Mouse (Mus musculus) kidney, embryonic 16.5 days (tissue): ENCODE measurements around the gene Rb1. TPM values are rescaled to one million over a fixed set of nuclear protein-coding genes. Genes with fewer than 3 reads are reported as not detected.

Experiments
- ATAC-seq: fragments of 200-750 bp; cut with Nextera tagmentation; 2 replicates; pipeline ENCODE4 v1.8.0; 2017; ENCODE audit warnings: moderate TSS enrichment; ENCODE audit not compliant: low FRiP score, low TSS enrichment
- H3K27ac ChIP-seq: fragments of 300-500 bp; sonication (generic); 2 replicates; pipeline ENCODE4 v1.5.1; 2014; ENCODE audit warnings: low read length
- H3K27me3 ChIP-seq: fragments of 300-500 bp; sonication (generic); 2 replicates; pipeline ENCODE4 v1.6.1; 2014; ENCODE audit warnings: low read length, control low read depth, mixed read lengths; ENCODE audit not compliant: insufficient read depth
- H3K36me3 ChIP-seq: fragments of 300-500 bp; sonication (generic); 2 replicates; pipeline ENCODE4 v1.6.1; 2014; ENCODE audit warnings: low read length, control low read depth, mixed read lengths; ENCODE audit not compliant: insufficient read depth
- H3K4me1 ChIP-seq: fragments of 300-500 bp; sonication (generic); 2 replicates; pipeline ENCODE4 v1.6.1; 2014; ENCODE audit warnings: low read length, control low read depth, mixed read lengths; ENCODE audit not compliant: insufficient read depth
- H3K4me2 ChIP-seq: fragments of 300-500 bp; sonication (generic); replicated peaks from 2 replicates; pipeline ENCODE4 v1.6.1; 2014; ENCODE audit warnings: low read depth, low read length
- H3K4me3 ChIP-seq: fragments of 300-500 bp; sonication (generic); 2 replicates; pipeline ENCODE4 v1.5.1; 2014; ENCODE audit warnings: mild to moderate bottlenecking, low read length
- H3K9ac ChIP-seq: fragments of 300-500 bp; sonication (generic); replicated peaks from 2 replicates; pipeline ENCODE4 v1.6.1; 2014; ENCODE audit warnings: low read length
- H3K9me3 ChIP-seq: fragments of 300-500 bp; sonication (generic); 2 replicates; pipeline ENCODE4 v1.6.1; 2016; ENCODE audit warnings: low read length, control low read depth
- whole genome bisulfite sequencing: fragments of 180-500 bp; shearing (Covaris S2); extraction: QIAGEN DNeasy Blood & Tissue Kit; methylation state at CpG from one replicate; pipeline ENCODE4 v1.1.7; 2014; 5-methylcytosine and 5-hydroxymethylcytosine counted together
- polyA plus RNA-seq: library from polyadenylated mRNA; unstranded; fragments of >200 nt; fragmentation: Nextera tagmentation; extraction: Ambion mirVana; gene quantifications from 2 replicates; pipeline ENCODE4 v1.2.1, GENCODE M21; 2015

Gene Rb1
- polyA plus RNA-seq, 1 experiment from 2014 or later, result 28.1 TPM

DNA sequence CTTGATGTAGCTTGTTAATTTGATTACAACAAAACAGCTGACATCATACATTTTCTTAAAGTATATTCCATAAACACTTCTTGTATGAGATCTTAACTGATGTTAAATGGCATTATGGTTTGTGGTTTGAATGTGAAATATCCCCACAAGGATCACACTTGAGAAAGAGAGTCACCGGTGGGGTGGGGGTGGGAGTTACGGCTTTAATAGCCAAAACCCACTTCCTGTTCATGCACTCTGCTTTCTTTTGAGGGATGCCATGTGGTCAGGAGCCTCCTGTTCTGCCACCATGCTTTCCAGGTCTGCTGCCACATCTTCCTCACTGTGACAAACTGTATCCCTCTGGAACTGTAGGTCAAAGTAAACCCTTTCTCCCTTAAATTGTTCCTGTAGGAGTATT lies 35.7 kb downstream of the Rb1 start:
- Histone ChIP-seq H3K27ac (no peak overlapping the region), H3K27me3 (no peaks in the 10 kb centered on the region), H3K9ac (no peak overlapping the region), H3K4me3 (no peak overlapping the region), H3K4me2 (no peak overlapping the region), H3K4me1 (no peaks in the 10 kb centered on the region), H3K9me3 (no peaks in the 10 kb centered on the region), H3K36me3 (peaks cover 3% of the 10 kb centered on the region; the same call in 1 of the 2 replicates)
- ATAC-seq, result no peak
- 84% methylated on average over 2 of the region's 2 CpGs for WGBS

DNA sequence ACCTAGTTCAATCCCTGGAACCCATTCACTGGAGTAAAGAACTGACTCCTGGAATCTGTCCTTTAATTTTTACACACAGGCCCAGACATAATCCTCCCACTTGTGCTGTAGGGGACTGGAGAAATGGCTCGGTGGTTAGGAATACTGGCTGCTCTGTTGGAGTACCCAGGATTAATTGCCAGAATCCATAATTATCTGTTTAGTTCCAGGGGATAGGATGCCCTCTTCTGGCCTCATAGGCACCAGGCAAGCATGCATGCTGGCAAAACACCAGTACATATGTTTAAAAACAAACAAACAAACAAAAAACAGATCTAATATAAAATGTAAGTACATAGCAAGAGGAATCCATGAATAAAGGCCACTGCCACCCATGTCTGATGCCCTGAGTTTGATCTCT lies 44.6 kb downstream of the Rb1 start:
- no peaks in the 10 kb centered on the region for H3K4me1 ChIP-seq
- H3K9me3 ChIP-seq, result no peaks in the 10 kb centered on the region
- no peak for ATAC-seq
- 11% methylated on average over 1 of the region's 1 CpGs for WGBS
- no peaks in the 10 kb centered on the region for H3K36me3 ChIP-seq
- H3K27me3 ChIP-seq, result no peaks in the 10 kb centered on the region
- H3K9ac ChIP-seq, result no peak overlapping the region
- H3K4me3 ChIP-seq, result no peak overlapping the region
- H3K4me2 ChIP-seq, result no peak overlapping the region
- H3K27ac ChIP-seq, result no peak overlapping the region

DNA sequence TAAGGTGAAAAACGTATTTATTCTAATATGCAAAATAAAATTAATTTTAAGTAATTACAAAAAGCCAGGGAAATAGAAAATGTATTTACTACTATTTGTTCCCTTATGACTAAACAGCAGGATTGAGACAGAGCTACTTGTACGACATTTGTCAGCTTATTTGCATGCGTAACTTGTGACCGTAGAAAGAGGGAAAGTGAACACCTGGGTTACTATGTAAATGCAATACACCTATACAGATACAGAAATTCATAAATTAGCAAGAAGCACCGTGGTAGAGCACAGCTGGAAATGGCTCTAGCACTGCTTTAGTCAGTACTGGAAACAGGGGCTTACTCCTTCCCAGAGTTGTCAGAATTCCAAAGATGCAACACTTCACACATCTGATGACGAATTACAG lies 46.5 kb downstream of the Rb1 start:
- no peak for ATAC-seq
- Histone ChIP-seq H3K4me2 (no peak overlapping the region), H3K27me3 (no peaks in the 10 kb centered on the region), H3K4me3 (no peak overlapping the region), H3K9ac (no peak overlapping the region), H3K27ac (no peak overlapping the region), H3K9me3 (no peaks in the 10 kb centered on the region), H3K36me3 (no peaks in the 10 kb centered on the region), H3K4me1 (no peaks in the 10 kb centered on the region)
- 85% methylated on average over 6 of the region's 6 CpGs for WGBS

DNA sequence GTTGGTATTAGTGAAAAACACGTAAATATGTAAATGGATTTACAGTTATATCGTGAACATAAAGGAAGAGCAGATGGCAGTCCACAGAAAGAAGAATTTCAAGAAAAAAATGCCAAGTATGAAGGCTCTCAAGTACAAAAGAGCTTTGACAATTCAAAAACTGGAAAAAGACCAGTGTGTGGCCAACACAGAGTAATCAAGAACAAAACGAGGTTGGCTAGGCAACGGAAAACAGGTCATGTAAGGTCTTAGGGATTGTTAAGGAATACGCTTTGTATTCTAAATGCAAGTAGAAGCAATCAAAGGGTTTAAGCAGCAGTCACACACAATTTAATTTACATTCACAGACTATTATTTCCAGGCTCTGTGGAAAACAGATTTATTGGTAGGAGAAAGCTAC lies 53.8 kb downstream of the Rb1 start:
- Histone ChIP-seq H3K36me3 (no peaks in the 10 kb centered on the region), H3K9me3 (no peaks in the 10 kb centered on the region), H3K4me1 (no peaks in the 10 kb centered on the region), H3K9ac (no peak overlapping the region), H3K4me2 (no peak overlapping the region), H3K27me3 (no peaks in the 10 kb centered on the region), H3K4me3 (no peak overlapping the region), H3K27ac (no peak overlapping the region)
- WGBS, result 82% methylated on average over 5 of the region's 5 CpGs
- no peak for ATAC-seq

GRCm38 (mm10) chr14:73266166-73266565 lies 59.5 kb downstream of the Rb1 start:
- Histone ChIP-seq H3K4me1 (no peaks in the 10 kb centered on the region), H3K36me3 (peaks cover 16% of the 10 kb centered on the region), H3K9ac (no peak overlapping the region), H3K9me3 (peaks cover 8% of the 10 kb centered on the region), H3K27ac (no peak overlapping the region), H3K27me3 (no peaks in the 10 kb centered on the region), H3K4me3 (no peak overlapping the region), H3K4me2 (no peak overlapping the region)
- WGBS, result 84% methylated on average over 3 of the region's 3 CpGs
- ATAC-seq, result no peak

- H3K36me3 ChIP-seq, result peaks cover 16% of the 10 kb centered on the region
- 89% methylated on average over 9 of the region's 9 CpGs for WGBS
- no peak overlapping the region for H3K4me2 ChIP-seq
- H3K27me3 ChIP-seq, result no peaks in the 10 kb centered on the region
- no peak overlapping the region for H3K27ac ChIP-seq
- peaks cover 8% of the 10 kb centered on the region for H3K9me3 ChIP-seq
- no peaks in the 10 kb centered on the region for H3K4me1 ChIP-seq
- ATAC-seq, result no peak
- no peak overlapping the region for H3K4me3 ChIP-seq
- no peak overlapping the region for H3K9ac ChIP-seq
Observed at GRCm38 (mm10) chr14:73262210-73262609, 63.4 kb downstream of the Rb1 start.

DNA sequence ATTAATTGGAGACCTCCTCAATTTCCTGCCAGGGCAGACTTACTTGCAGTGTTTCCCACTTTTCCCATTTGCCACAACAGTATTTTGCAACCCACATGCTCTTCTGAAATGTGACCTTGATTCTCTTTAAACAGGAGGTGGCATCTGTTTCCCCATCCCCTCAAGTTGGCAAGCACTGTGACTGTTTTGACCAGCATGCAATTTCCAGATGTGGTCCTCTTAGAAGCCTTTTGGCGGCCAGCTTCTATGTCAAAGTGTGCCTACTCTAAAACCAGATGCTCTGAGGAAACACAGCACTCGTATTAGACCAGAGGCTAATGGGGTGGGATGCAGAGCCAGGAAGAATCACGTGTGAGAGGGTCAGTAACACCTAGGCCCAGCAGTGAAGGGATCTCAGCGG lies 67.4 kb downstream of the Rb1 start:
- no peaks in the 10 kb centered on the region for H3K27me3 ChIP-seq
- H3K27ac ChIP-seq, result 0 out of 2 replicates have a peak overlapping the region, but pooled peaks have one; percentile 10
- WGBS, result 62% methylated on average over 4 of the region's 4 CpGs
- H3K9me3 ChIP-seq, result no peaks in the 10 kb centered on the region
- H3K4me1 ChIP-seq, result peaks cover 7% of the 10 kb centered on the region; the same call in 1 of the 2 replicates
- ATAC-seq, result no peak
- H3K4me2 ChIP-seq, result no peak overlapping the region
- H3K4me3 ChIP-seq, result no peak overlapping the region
- H3K9ac ChIP-seq, result no peak overlapping the region
- H3K36me3 ChIP-seq, result peaks cover 6% of the 10 kb centered on the region; the same call in 1 of the 2 replicates

DNA sequence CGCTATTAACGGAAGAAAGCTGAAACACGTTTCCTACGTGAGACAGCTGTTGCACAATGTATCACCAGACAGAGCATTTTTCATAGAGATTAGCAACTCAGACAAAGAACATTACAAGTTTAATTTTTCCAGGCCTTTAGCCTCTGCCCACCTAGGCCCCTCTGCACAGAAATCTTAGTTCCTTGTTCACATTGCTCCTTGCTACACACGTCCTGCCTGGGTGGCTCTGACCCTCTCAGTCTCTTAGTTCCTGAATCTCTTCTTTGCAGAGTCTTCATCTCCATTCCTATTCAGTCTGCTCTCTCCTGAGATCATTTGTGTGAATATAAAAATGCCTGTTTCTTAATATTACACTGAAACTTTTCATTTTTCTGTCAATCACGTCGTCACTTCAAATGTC lies 68.3 kb downstream of the Rb1 start:
- WGBS, result 49% methylated on average over 7 of the region's 7 CpGs
- Histone ChIP-seq H3K4me2 (no peak overlapping the region), H3K27me3 (no peaks in the 10 kb centered on the region), H3K27ac (no peak overlapping the region), H3K4me3 (no peak overlapping the region), H3K9me3 (no peaks in the 10 kb centered on the region), H3K36me3 (peaks cover 5% of the 10 kb centered on the region; the same call in 1 of the 2 replicates), H3K9ac (no peak overlapping the region), H3K4me1 (peaks cover 13% of the 10 kb centered on the region; the same call in 1 of the 2 replicates)
- no peak for ATAC-seq

GRCm38 (mm10) chr14:73255426-73255970 lies 70.1 kb downstream of the Rb1 start:
- Histone ChIP-seq H3K4me1 (peaks cover 15% of the 10 kb centered on the region; the same call in 1 of the 2 replicates), H3K27me3 (no peaks in the 10 kb centered on the region), H3K9ac (no peak overlapping the region), H3K36me3 (no peaks in the 10 kb centered on the region), H3K4me3 (no peak overlapping the region), H3K9me3 (no peaks in the 10 kb centered on the region), H3K27ac (peak overlapping the region; percentile 2; the same call in 1 of the 2 replicates), H3K4me2 (no peak overlapping the region)
- no peak for ATAC-seq
- 68% methylated on average over 3 of the region's 3 CpGs for WGBS

GRCm38 (mm10) chr14:73254412-73254811 lies 71.2 kb downstream of the Rb1 start:
- ATAC-seq, result 0 out of 2 replicates have a peak, but pooled peaks have one; percentile 40
- 82% methylated on average over 4 of the region's 4 CpGs for WGBS
- H3K27ac ChIP-seq, result peak overlapping the region; percentile 92

More at GRCm38 (mm10) chr14:73254412-73254811, 71.2 kb downstream of the Rb1 start:
- Histone ChIP-seq H3K9ac (0 out of 2 replicates have a peak overlapping the region, but pooled peaks have one; percentile 26), H3K4me3 (no peak overlapping the region), H3K4me2 (no peak overlapping the region), H3K9me3 (no peaks in the 10 kb centered on the region), H3K27me3 (no peaks in the 10 kb centered on the region), H3K36me3 (no peaks in the 10 kb centered on the region), H3K4me1 (peaks cover 15% of the 10 kb centered on the region; the same call in 1 of the 2 replicates)
